Mouse (Mus musculus) embryo, embryonic 10 days (tissue): Measurements from ENCODE around the gene Olfr1234.

Experiments
- DNase-seq: peaks from one replicate; pipeline ENCODE4 v3.0.0-alpha.2; 2015; ENCODE audit warnings: low spot score

Olfr1234 gene

GRCm38 (mm10) chr2:89364765-89365164 is at the start of gene Olfr1234:
Gene Olfr1234, minus strand, starts transcription at chr2:89364865.
- DNase-seq = no peak

GRCm38 (mm10) chr2:89409576-89409975 is 44.9 kb upstream of the Olfr1234 start, which contains the start of gene Olfr1238:
Gene Olfr1238, minus strand, starts transcription at chr2:89409676.
- no peak for DNase-seq

GRCm38 (mm10) chr2:89400882-89401281 is 36.2 kb upstream of the Olfr1234 start:
- no peak for DNase-seq

GRCm38 (mm10) chr2:89342298-89342697 is 22.4 kb downstream of the Olfr1234 start, which contains the start of gene Olfr1233:
Gene Olfr1233, minus strand, starts transcription at chr2:89342398.
- DNase-seq = no peak

- no peak for DNase-seq
Observed at GRCm38 (mm10) chr2:89329575-89329974, 35.1 kb downstream of the Olfr1234 start, which contains the start of gene Olfr1232. Gene Olfr1232, minus strand, starts transcription at chr2:89329675.
